Mouse (Mus musculus) hindbrain, embryonic 16.5 days (tissue): ENCODE measurements at regions not wholly inside any gene's neighbourhood (a gene's known extent, or its start where the extent isn't known, plus 50 kb on each side); places are given as distances from the start of the nearest gene placed in this dataset.
"Not testable (repeated sequence)": the region's sequence is repeated elsewhere in the genome, so short reads cannot be mapped to it uniquely, and the experiment has no call there.

Source experiments
- ATAC-seq: fragments of 200-750 bp; cut with Nextera tagmentation; 2 replicates; pipeline ENCODE4 v1.8.0; 2017; ENCODE audit warnings: moderate TSS enrichment, moderate library complexity
- H3K27ac ChIP-seq: fragments of 300-500 bp; sonication (generic); 2 replicates; pipeline ENCODE4 v1.5.1; 2014; ENCODE audit warnings: low read depth, mild to moderate bottlenecking, control low read depth, low read length, moderate library complexity
- H3K27me3 ChIP-seq: fragments of 300-500 bp; sonication (generic); replicated peaks from 2 replicates; pipeline ENCODE4 v1.6.1; 2014; ENCODE audit warnings: low read length; ENCODE audit not compliant: control insufficient read depth, insufficient read depth
- H3K36me3 ChIP-seq: fragments of 300-500 bp; sonication (generic); 2 replicates; pipeline ENCODE4 v1.6.1; 2014; ENCODE audit warnings: mild to moderate bottlenecking, low read length, moderate library complexity, mixed read lengths; ENCODE audit not compliant: control insufficient read depth, insufficient read depth
- H3K4me1 ChIP-seq: fragments of 300-500 bp; sonication (generic); 2 replicates; pipeline ENCODE4 v1.6.1; 2014; ENCODE audit warnings: low read depth, low read length; ENCODE audit not compliant: control insufficient read depth, insufficient read depth
- H3K4me2 ChIP-seq: fragments of 300-500 bp; sonication (generic); 2 replicates; pipeline ENCODE4 v1.6.1; 2014; ENCODE audit warnings: mild to moderate bottlenecking, low read length, control low read depth, moderate library complexity
- H3K4me3 ChIP-seq: fragments of 300-500 bp; sonication (generic); 2 replicates; pipeline ENCODE4 v1.5.1; 2014; ENCODE audit warnings: mild to moderate bottlenecking, low read length, control low read depth, moderate library complexity
- H3K9ac ChIP-seq: fragments of 300-500 bp; sonication (generic); 2 replicates; pipeline ENCODE4 v1.6.1; 2014; ENCODE audit warnings: low read depth, mild to moderate bottlenecking, control low read depth, low read length, moderate library complexity
- H3K9me3 ChIP-seq: fragments of 300-500 bp; sonication (generic); 2 replicates; pipeline ENCODE4 v1.6.1; 2014; ENCODE audit warnings: mild to moderate bottlenecking, low read length, moderate library complexity; ENCODE audit not compliant: control insufficient read depth
- WGBS: fragments of 180-500 bp; shearing (Covaris S2); extraction: QIAGEN DNeasy Blood & Tissue Kit; methylation state at CpG from one replicate; pipeline ENCODE4 v1.1.7; 2014; 5-methylcytosine and 5-hydroxymethylcytosine counted together

- Histone ChIP-seq H3K9ac (no peak overlapping the region), H3K4me1 (no peaks in the 10 kb centered on the region), H3K27ac (no peak overlapping the region), H3K4me2 (no peak overlapping the region), H3K27me3 (no peaks in the 10 kb centered on the region), H3K9me3 (no peaks in the 10 kb centered on the region), H3K36me3 (no peaks in the 10 kb centered on the region), H3K4me3 (no peak overlapping the region)
- no peak for ATAC-seq
- WGBS: 45% methylated on average over 4 of the region's 4 CpGs
These were observed 252.6 kb upstream of the Api5 start for GRCm38 (mm10) chr2:94690560-94690959.

GRCm38 (mm10) chr2:94685619-94686018 lies 247.7 kb upstream of the Api5 start:
- H3K4me1 ChIP-seq, ATAC-seq, H3K36me3 ChIP-seq, H3K27me3 ChIP-seq, H3K4me2 ChIP-seq, H3K27ac ChIP-seq, H3K9ac ChIP-seq, H3K4me3 ChIP-seq, H3K9me3 ChIP-seq: not testable (repeated sequence)
- 86% methylated on average over 2 of the region's 5 CpGs for WGBS

DNA sequence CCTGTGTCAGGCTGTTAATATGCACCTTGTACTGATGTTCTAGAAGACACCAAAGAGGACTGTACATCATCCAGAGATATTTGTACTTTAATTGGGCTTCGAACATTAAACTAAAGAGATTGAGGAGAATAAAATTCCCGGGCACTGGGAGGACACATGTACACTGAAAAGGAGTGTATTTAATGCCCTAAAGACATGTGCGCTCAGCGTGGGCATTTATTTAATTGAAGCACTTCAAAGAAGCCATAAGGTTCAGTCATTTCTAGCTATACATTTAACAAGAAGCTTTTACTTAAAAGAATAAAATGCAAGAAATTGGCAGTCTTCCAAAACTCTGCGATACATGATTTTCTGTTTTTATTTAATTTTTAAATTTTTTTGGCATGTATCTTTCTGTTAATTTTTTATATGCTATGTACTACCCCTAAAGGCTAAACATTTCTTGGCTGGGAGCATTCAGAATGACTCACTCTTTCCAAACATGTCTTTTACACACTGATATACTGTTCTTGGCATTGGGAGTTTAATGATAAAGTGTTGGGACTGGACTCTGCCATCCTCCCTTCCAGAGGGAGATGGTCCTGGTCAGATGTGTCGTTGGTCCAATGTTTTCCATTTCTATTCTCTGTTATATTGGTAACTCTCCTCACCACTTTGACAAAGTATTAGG lies 242.3 kb upstream of the Api5 start:
- ATAC-seq: no peak
- no peak overlapping the region for H3K4me2 ChIP-seq
- H3K27ac ChIP-seq: no peak overlapping the region
- no peaks in the 10 kb centered on the region for H3K9me3 ChIP-seq
- H3K36me3 ChIP-seq: no peaks in the 10 kb centered on the region
- H3K9ac ChIP-seq: no peak overlapping the region
- 85% methylated on average over 6 of the region's 6 CpGs for WGBS
- H3K4me1 ChIP-seq: no peaks in the 10 kb centered on the region
- H3K4me3 ChIP-seq: no peak overlapping the region
- H3K27me3 ChIP-seq: no peaks in the 10 kb centered on the region

DNA sequence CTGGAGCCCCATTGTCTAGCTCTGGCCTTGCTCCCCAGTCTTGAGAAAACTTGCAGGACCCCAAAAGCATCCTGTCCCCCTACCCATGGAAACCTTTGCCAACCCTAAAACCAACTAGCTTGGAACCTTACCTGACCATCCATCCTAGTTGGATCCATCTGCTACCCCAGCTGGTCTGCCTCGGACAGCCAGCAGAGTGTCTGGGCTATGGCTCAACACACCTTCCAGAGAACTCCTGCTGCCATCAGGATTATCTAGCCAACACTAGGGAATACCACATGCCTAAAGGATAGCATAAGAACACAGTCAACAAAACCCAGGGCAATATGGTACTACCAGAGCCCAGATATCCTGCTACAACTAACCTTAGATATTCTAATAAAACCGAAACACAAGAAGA lies 227.9 kb upstream of the Api5 start:
- ATAC-seq: no peak
- no peaks in the 10 kb centered on the region for H3K4me1 ChIP-seq
- no peak overlapping the region for H3K4me2 ChIP-seq
- no peak overlapping the region for H3K4me3 ChIP-seq
- no peaks in the 10 kb centered on the region for H3K36me3 ChIP-seq
- 95% methylated on average over 2 of the region's 2 CpGs for WGBS
- H3K9me3 ChIP-seq: no peaks in the 10 kb centered on the region
- H3K27me3 ChIP-seq: no peaks in the 10 kb centered on the region
- no peak overlapping the region for H3K9ac ChIP-seq
- H3K27ac ChIP-seq: no peak overlapping the region

- H3K27ac ChIP-seq: no peak overlapping the region
- H3K9ac ChIP-seq: no peak overlapping the region
- no peak overlapping the region for H3K4me2 ChIP-seq
- H3K4me1 ChIP-seq: no peaks in the 10 kb centered on the region
- no peak overlapping the region for H3K4me3 ChIP-seq
- no peaks in the 10 kb centered on the region for H3K9me3 ChIP-seq
- H3K27me3 ChIP-seq: no peaks in the 10 kb centered on the region
- no peaks in the 10 kb centered on the region for H3K36me3 ChIP-seq
- WGBS: 76% methylated on average over 8 of the region's 8 CpGs
- ATAC-seq: no peak
These were observed 220.5 kb upstream of the Api5 start for GRCm38 (mm10) chr2:94658426-94658825.
